Mouse (Mus musculus) forebrain, embryonic 12.5 days (tissue): ENCODE measurements around the gene Matn4. TPM values are rescaled to one million over a fixed set of nuclear protein-coding genes. Genes with fewer than 3 reads are reported as not detected.

Experiments
- ATAC-seq: fragments of 200-750 bp; cut with Nextera tagmentation; 2 replicates; pipeline ENCODE4 v1.8.0; 2017; ENCODE audit warnings: moderate TSS enrichment; ENCODE audit not compliant: low FRiP score
- H3K27ac ChIP-seq: fragments of 300-500 bp; sonication (generic); 2 replicates; pipeline ENCODE4 v1.5.1; 2016; ENCODE audit warnings: mild to moderate bottlenecking
- H3K27me3 ChIP-seq: fragments of 300-500 bp; sonication (generic); 2 replicates; pipeline ENCODE4 v1.6.1; 2016; ENCODE audit warnings: mild to moderate bottlenecking
- H3K36me3 ChIP-seq: fragments of 300-500 bp; sonication (generic); replicated peaks from 2 replicates; pipeline ENCODE4 v1.6.1; 2016; ENCODE audit warnings: mild to moderate bottlenecking
- H3K4me1 ChIP-seq: fragments of 300-500 bp; sonication (generic); 2 replicates; pipeline ENCODE4 v1.6.1; 2016
- H3K4me2 ChIP-seq: fragments of 300-500 bp; sonication (generic); 2 replicates; pipeline ENCODE4 v1.6.1; 2016; ENCODE audit warnings: mild to moderate bottlenecking, moderate library complexity
- H3K4me3 ChIP-seq: fragments of 300-500 bp; sonication (generic); replicated peaks from 2 replicates; pipeline ENCODE4 v1.5.1; 2016; ENCODE audit warnings: mild to moderate bottlenecking
- H3K9ac ChIP-seq: fragments of 300-500 bp; sonication (generic); 2 replicates; pipeline ENCODE4 v1.6.1; 2016; ENCODE audit warnings: mild to moderate bottlenecking
- H3K9me3 ChIP-seq: fragments of 300-500 bp; sonication (generic); 2 replicates; pipeline ENCODE4 v1.6.1; 2016
- WGBS: fragments of 180-500 bp; shearing (Covaris S2); methylation state at CpG from one replicate; pipeline ENCODE4 v1.1.7; 2016; 5-methylcytosine and 5-hydroxymethylcytosine counted together
- polyA plus RNA-seq: library from polyadenylated mRNA; unstranded; fragments of >200 nt; fragmentation: Nextera tagmentation; extraction: Ambion mirVana; gene quantifications from 2 replicates; pipeline ENCODE4 v1.2.1, GENCODE M21; 2016

Matn4 gene
- 3.3 and 4.0 TPM in 2 replicates for polyA plus RNA-seq

- Histone ChIP-seq H3K9ac (no peak within 1 kb of the TSS), H3K9me3 (no peaks in the 10 kb centered on the region)
- WGBS: 8% methylated on average over 9 of the region's 9 CpGs
Observed at GRCm38 (mm10) chr2:164405060-164405459, at the start of gene Matn4. Matn4 (minus strand) TSS chr2:164405160.

DNA sequence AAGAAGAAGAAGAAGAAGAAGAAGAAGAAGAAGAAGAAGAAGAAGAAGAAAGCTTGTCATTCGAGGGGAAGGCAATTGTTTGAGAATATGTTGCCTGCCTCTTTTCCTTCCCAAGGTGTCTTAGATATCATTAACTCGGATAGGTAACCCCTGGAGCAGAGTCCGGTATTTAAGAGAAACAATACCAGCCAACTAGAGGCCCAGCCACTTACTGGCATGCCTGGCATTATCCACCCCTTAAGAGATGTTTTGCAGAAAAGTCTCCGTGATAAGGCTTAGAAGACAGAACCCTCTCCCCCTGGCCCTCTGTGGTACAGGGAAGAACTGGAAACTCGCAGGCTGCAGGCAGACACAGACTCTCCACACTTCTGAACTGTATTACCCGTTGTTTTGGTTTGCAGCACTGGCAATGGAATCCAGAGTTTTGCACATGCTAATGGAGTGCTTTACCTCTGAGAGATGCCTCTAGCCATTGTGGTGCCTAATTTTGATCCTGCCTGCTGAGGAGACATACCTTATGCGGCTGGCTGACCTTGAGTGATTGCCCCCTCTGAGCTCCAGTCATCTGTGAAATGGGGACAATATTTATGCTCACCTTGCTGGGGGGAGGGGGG lies 49.0 kb upstream of the Matn4 start:
- 71% methylated on average over 7 of the region's 7 CpGs for WGBS
- H3K27ac ChIP-seq: no peak overlapping the region
- no peaks in the 10 kb centered on the region for H3K36me3 ChIP-seq
- H3K9me3 ChIP-seq: no peaks in the 10 kb centered on the region
- peaks cover 11% of the 10 kb centered on the region; the same call in 1 of the 2 replicates for H3K4me1 ChIP-seq
- ATAC-seq: no peak
- no peak overlapping the region for H3K4me3 ChIP-seq
- H3K27me3 ChIP-seq: 0 out of 2 replicates have a peak, but pooled peaks cover 4% of the 10 kb centered on the region
- H3K4me2 ChIP-seq: no peak overlapping the region
- no peak overlapping the region for H3K9ac ChIP-seq

More at GRCm38 (mm10) chr2:164405060-164405459, at the start of gene Matn4:
- no peak for ATAC-seq
- Histone ChIP-seq H3K4me3 (peak within 1 kb of the TSS; percentile 29), H3K27me3 (peaks cover 99% of the 10 kb centered on the region), H3K27ac (no peak within 1 kb of the TSS), H3K4me1 (peaks cover 16% of the 10 kb centered on the region), H3K4me2 (peak within 1 kb of the TSS; percentile 50), H3K36me3 (no peaks in the 10 kb centered on the region)

- H3K4me3 ChIP-seq: no peak overlapping the region
- no peaks in the 10 kb centered on the region for H3K36me3 ChIP-seq
- peaks cover 11% of the 10 kb centered on the region; the same call in 1 of the 2 replicates for H3K4me1 ChIP-seq
- no peak overlapping the region for H3K9ac ChIP-seq
- 0 out of 2 replicates have a peak, but pooled peaks cover 4% of the 10 kb centered on the region for H3K27me3 ChIP-seq
- no peak for ATAC-seq
- H3K4me2 ChIP-seq: no peak overlapping the region
- H3K9me3 ChIP-seq: no peaks in the 10 kb centered on the region
- 84% methylated on average over 14 of the region's 14 CpGs for WGBS
- no peak overlapping the region for H3K27ac ChIP-seq
Observed at GRCm38 (mm10) chr2:164453047-164453757, 48.2 kb upstream of the Matn4 start.

DNA sequence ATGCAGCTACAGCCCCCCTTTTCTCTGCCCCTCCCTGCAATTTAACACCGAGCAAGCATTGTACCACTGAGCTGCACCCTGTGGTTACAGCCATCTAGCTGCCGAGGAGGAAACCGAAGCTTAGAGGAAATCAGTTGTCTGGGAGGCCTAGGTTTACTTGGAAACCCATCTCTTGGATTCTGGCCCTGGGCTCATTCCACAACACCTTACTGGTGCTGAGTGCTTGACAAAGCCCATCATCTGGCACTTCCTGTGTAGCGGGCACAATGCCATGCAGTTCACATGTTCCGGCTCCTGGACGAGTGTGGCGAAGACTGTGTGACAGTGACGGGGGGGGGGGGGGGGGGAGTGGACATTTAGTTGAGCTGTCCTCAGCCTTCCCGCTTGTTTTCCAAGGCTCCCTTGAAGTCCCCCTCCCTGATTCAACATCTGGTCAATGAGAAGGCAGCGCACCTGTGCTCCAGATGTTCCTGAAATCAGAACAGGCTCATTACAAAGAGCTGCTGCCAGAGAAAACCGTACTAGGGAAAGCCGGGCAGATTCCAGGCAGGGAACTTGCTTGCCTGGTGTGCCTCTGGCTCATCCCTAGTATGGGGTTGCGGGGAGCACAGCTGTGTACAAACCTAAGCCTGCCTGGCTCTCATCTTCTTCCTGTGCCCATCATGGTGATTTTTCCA lies 47.2 kb upstream of the Matn4 start:
- Histone ChIP-seq H3K4me1 (peaks cover 7% of the 10 kb centered on the region; the same call in 1 of the 2 replicates), H3K27me3 (0 out of 2 replicates have a peak, but pooled peaks cover 4% of the 10 kb centered on the region), H3K4me2 (no peak overlapping the region), H3K9ac (no peak overlapping the region), H3K9me3 (no peaks in the 10 kb centered on the region), H3K4me3 (no peak overlapping the region), H3K27ac (no peak overlapping the region), H3K36me3 (no peaks in the 10 kb centered on the region)
- ATAC-seq: no peak
- WGBS: 52% methylated on average over 13 of the region's 13 CpGs

DNA sequence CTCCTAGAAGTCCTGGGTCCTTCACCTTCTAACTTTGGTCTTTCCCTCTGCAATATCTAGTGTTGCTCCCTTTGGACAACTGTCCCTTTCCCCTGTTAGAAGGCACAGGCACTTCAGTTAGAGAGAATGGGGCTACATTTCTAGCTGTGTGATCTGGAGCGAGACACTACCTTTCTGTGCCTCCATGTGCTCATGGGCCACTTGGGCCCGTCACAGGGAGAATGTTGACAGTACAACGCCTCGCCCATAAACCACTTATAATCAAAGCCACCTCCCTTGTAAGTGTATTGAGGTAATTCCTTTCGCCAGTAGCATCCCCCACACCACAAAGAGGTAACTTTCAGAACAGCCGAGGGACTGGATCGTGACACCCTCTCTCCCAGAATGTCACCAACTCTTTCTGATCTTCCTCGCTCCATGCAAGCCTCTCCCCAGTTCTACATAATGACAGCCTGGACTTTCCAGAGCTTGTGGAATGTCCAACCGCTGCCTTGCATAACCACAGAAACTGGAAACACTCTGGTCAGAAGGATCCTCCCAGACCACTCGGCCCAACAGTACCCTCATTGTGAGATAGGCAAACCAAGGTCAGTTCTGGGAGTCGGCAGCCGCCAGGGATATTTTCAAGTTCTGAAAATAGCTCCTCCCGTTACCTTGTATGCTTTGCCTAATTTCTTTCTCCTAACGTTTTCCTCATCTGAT lies 44.5 kb upstream of the Matn4 start:
- Histone ChIP-seq H3K27ac (no peak overlapping the region), H3K9me3 (no peaks in the 10 kb centered on the region), H3K4me2 (no peak overlapping the region), H3K27me3 (0 out of 2 replicates have a peak, but pooled peaks cover 4% of the 10 kb centered on the region), H3K4me3 (no peak overlapping the region), H3K9ac (no peak overlapping the region), H3K4me1 (no peaks in the 10 kb centered on the region), H3K36me3 (no peaks in the 10 kb centered on the region)
- ATAC-seq: no peak
- 92% methylated on average over 14 of the region's 14 CpGs for WGBS

DNA sequence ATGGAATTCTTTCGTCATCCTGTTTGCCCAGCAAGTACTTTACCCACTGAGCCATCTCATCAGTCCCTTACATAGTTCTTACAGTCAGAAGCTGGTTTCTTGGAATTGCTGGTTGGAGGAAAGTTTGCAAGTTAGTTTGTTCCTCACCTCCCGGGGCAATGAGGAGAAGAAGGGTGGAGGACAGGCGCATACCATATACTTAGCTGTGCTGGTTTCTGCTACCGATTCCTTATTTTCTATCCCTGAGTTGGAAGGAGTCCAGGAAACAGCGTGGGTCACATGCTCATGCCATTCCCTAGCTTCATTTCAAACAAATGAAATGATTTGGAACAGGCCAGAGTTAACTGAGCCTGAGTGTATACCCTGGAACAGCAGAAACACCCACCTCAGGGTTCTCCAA lies 44.0 kb upstream of the Matn4 start:
- no peaks in the 10 kb centered on the region for H3K4me1 ChIP-seq
- no peak for ATAC-seq
- H3K27ac ChIP-seq: no peak overlapping the region
- 81% methylated on average over 5 of the region's 5 CpGs for WGBS
- H3K9ac ChIP-seq: no peak overlapping the region
- no peak overlapping the region for H3K4me2 ChIP-seq
- no peaks in the 10 kb centered on the region for H3K36me3 ChIP-seq
- H3K27me3 ChIP-seq: peaks cover 5% of the 10 kb centered on the region; the same call in 1 of the 2 replicates
- no peak overlapping the region for H3K4me3 ChIP-seq
- H3K9me3 ChIP-seq: no peaks in the 10 kb centered on the region

DNA sequence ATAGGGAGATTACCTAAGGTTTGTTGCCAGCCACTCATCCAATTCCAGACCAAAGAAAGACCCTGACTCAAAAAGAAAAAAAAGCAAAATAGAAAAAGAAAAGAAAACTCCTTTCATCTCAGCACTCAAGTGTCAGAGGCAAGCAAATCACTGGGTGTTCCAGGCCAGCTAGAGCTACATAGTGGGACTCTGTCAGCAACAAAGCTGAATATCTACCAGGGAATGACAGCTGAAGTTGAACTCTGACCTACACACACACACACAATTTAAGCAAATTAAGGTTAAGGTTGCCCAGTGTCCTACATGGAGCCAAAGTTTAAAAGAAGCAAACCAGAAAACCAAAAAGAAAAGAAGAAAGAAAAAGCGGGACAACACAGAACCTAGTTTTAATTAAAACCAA lies 43.2 kb upstream of the Matn4 start:
- no peak for ATAC-seq

GRCm38 (mm10) chr2:164446086-164446469 lies 41.1 kb upstream of the Matn4 start:
- Histone ChIP-seq H3K36me3 (no peaks in the 10 kb centered on the region), H3K4me3 (no peak overlapping the region), H3K4me2 (no peak overlapping the region), H3K9ac (no peak overlapping the region), H3K27me3 (peaks cover 19% of the 10 kb centered on the region), H3K27ac (no peak overlapping the region), H3K9me3 (no peaks in the 10 kb centered on the region), H3K4me1 (peaks cover 21% of the 10 kb centered on the region)
- 86% methylated on average over 3 of the region's 3 CpGs for WGBS
- no peak for ATAC-seq

More for the DNA sequence above, 43.2 kb upstream of the Matn4 start:
- 89% methylated on average over 1 of the region's 1 CpGs for WGBS
- Histone ChIP-seq H3K36me3 (no peaks in the 10 kb centered on the region), H3K9me3 (no peaks in the 10 kb centered on the region), H3K4me2 (no peak overlapping the region), H3K4me1 (0 out of 2 replicates have a peak, but pooled peaks cover 5% of the 10 kb centered on the region), H3K27ac (no peak overlapping the region), H3K4me3 (no peak overlapping the region), H3K9ac (no peak overlapping the region), H3K27me3 (peaks cover 10% of the 10 kb centered on the region; the same call in 1 of the 2 replicates)

- ATAC-seq: no peak
- Histone ChIP-seq H3K9ac (no peak overlapping the region), H3K4me2 (no peak overlapping the region), H3K36me3 (no peaks in the 10 kb centered on the region), H3K27me3 (peaks cover 23% of the 10 kb centered on the region), H3K4me3 (no peak overlapping the region), H3K4me1 (peaks cover 23% of the 10 kb centered on the region), H3K27ac (no peak overlapping the region), H3K9me3 (no peaks in the 10 kb centered on the region)
- 89% methylated on average over 3 of the region's 3 CpGs for WGBS
Observed at GRCm38 (mm10) chr2:164445399-164446085, 40.6 kb upstream of the Matn4 start.

- H3K4me2 ChIP-seq: no peak overlapping the region
- no peaks in the 10 kb centered on the region for H3K36me3 ChIP-seq
- H3K27ac ChIP-seq: no peak overlapping the region
- H3K4me1 ChIP-seq: peaks cover 23% of the 10 kb centered on the region
- ATAC-seq: no peak
- no peak overlapping the region for H3K9ac ChIP-seq
- H3K9me3 ChIP-seq: no peaks in the 10 kb centered on the region
- H3K4me3 ChIP-seq: no peak overlapping the region
- 88% methylated on average over 2 of the region's 2 CpGs for WGBS
- peaks cover 27% of the 10 kb centered on the region for H3K27me3 ChIP-seq
Observed at GRCm38 (mm10) chr2:164444701-164445100, 39.7 kb upstream of the Matn4 start.

DNA sequence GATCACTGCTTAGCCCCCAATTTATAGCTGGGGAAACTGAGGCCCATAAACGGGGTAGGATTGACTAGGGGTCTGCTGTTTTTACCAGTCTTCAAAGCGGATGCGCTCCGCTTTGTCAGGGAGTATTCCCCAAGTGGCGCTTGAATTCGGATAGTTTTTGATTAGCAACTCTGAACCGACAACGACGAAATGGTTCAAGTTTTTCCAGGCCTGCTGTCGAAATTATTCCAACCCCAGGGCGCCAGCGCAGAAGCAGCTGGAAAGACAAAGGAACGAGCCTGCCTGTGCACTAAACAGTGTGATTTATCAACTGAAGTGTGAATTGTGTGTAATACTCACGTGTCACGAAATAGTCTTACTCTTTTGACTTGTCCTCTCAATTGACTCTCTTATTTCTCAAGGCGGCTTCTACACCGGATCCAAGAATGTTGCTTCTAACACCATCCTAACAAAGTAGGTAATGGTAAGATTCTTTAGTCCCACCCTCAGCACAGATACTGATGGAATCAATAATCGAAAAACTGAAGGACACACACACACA lies 38.6 kb upstream of the Matn4 start, which contains the start of gene Sdc4:
Gene Sdc4 (minus strand): TSS at position 428 of the 541 bp plus-strand sequence.
- H3K4me1 ChIP-seq: peaks cover 23% of the 10 kb centered on the region
- H3K27ac ChIP-seq: no peak within 1 kb of the TSS; the same call in 1 of the 2 replicates
- peak within 1 kb of the TSS; percentile 91 for H3K4me2 ChIP-seq

More for the DNA sequence above, 38.6 kb upstream of the Matn4 start, which contains the start of gene Sdc4:
- Histone ChIP-seq H3K4me3 (peak within 1 kb of the TSS; percentile 55), H3K36me3 (no peaks in the 10 kb centered on the region), H3K27me3 (peaks cover 23% of the 10 kb centered on the region), H3K9ac (peak within 1 kb of the TSS; percentile 68), H3K9me3 (no peaks in the 10 kb centered on the region)
- peak; percentile 36; the same call in 1 of the 2 replicates for ATAC-seq
- 7% methylated on average over 18 of the region's 18 CpGs for WGBS
